Mouse (Mus musculus): ENCODE data around the gene Serp1. TPM values are rescaled to one million over a fixed set of nuclear protein-coding genes. Genes with fewer than 3 reads are reported as not detected.

The Serp1 gene
- polyA plus RNA-seq, 1 experiment from 2014 or later: 122 TPM

GRCm38 (mm10) chr3:58519536-58519935 lies 6.2 kb downstream of the Serp1 start:
- 83% methylated on average over 3 of the region's 3 CpGs for WGBS
- Histone ChIP-seq H3K27ac (no peak overlapping the region), H3K4me3 (no peak overlapping the region), H3K36me3 (peaks cover 41% of the 10 kb centered on the region), H3K9me3 (no peaks in the 10 kb centered on the region), H3K27me3 (ENCODE audit: insufficient read depth, poor library complexity, severe bottlenecking) (no peaks in the 10 kb centered on the region), H3K4me1 (replicated peaks) (peaks cover 10% of the 10 kb centered on the region)
- DNase-seq (ENCODE audit: low spot score): no peak

- H3K27ac ChIP-seq: no peak overlapping the region
- H3K9me3 ChIP-seq: no peaks in the 10 kb centered on the region
- H3K27me3 ChIP-seq (ENCODE audit: insufficient read depth, poor library complexity, severe bottlenecking): no peaks in the 10 kb centered on the region
- DNase-seq (ENCODE audit: low spot score): no peak
- 94% methylated on average over 2 of the region's 2 CpGs for WGBS
- H3K4me3 ChIP-seq: no peak overlapping the region
- peaks cover 40% of the 10 kb centered on the region for H3K36me3 ChIP-seq
- peaks cover 5% of the 10 kb centered on the region; the same call in 1 of the 2 replicates for H3K4me1 ChIP-seq (replicated peaks)
Measured at GRCm38 (mm10) chr3:58518962-58519361, 6.7 kb downstream of the Serp1 start.

GRCm38 (mm10) chr3:58517800-58518199 lies 7.9 kb downstream of the Serp1 start:
- DNase-seq (ENCODE audit: low spot score): no peak
- WGBS: 85% methylated on average over 5 of the region's 5 CpGs
- H3K27ac ChIP-seq: no peak overlapping the region
- no peaks in the 10 kb centered on the region for H3K27me3 ChIP-seq (ENCODE audit: insufficient read depth, poor library complexity, severe bottlenecking)
- H3K9me3 ChIP-seq: no peaks in the 10 kb centered on the region
- no peaks in the 10 kb centered on the region for H3K4me1 ChIP-seq (replicated peaks)
- H3K4me3 ChIP-seq: no peak overlapping the region
- peaks cover 29% of the 10 kb centered on the region for H3K36me3 ChIP-seq

GRCm38 (mm10) chr3:58517258-58517657 lies 8.4 kb downstream of the Serp1 start:
- Histone ChIP-seq H3K27me3 (ENCODE audit: insufficient read depth, poor library complexity, severe bottlenecking) (no peaks in the 10 kb centered on the region), H3K4me3 (no peak overlapping the region), H3K36me3 (peaks cover 23% of the 10 kb centered on the region), H3K9me3 (no peaks in the 10 kb centered on the region), H3K27ac (no peak overlapping the region), H3K4me1 (replicated peaks) (no peaks in the 10 kb centered on the region)
- DNase-seq (ENCODE audit: low spot score): no peak
- WGBS: 66% methylated on average over 5 of the region's 5 CpGs

GRCm38 (mm10) chr3:58516602-58516976 lies 9.1 kb downstream of the Serp1 start:
- no peaks in the 10 kb centered on the region for H3K9me3 ChIP-seq
- no peaks in the 10 kb centered on the region for H3K27me3 ChIP-seq (ENCODE audit: insufficient read depth, poor library complexity, severe bottlenecking)
- no peak for DNase-seq (ENCODE audit: low spot score)
- WGBS: 81% methylated on average over 7 of the region's 7 CpGs
- no peaks in the 10 kb centered on the region for H3K4me1 ChIP-seq (replicated peaks)
- H3K27ac ChIP-seq: no peak overlapping the region
- H3K4me3 ChIP-seq: no peak overlapping the region
- H3K36me3 ChIP-seq: peaks cover 17% of the 10 kb centered on the region

- Histone ChIP-seq H3K4me3 (no peak overlapping the region), H3K9me3 (no peaks in the 10 kb centered on the region), H3K36me3 (peaks cover 11% of the 10 kb centered on the region), H3K27me3 (ENCODE audit: insufficient read depth, poor library complexity, severe bottlenecking) (no peaks in the 10 kb centered on the region), H3K4me1 (replicated peaks) (no peaks in the 10 kb centered on the region), H3K27ac (no peak overlapping the region)
- 85% methylated on average over 1 of the region's 1 CpGs for WGBS
- no peak for DNase-seq (ENCODE audit: low spot score)
Measured at GRCm38 (mm10) chr3:58515947-58516601, 9.6 kb downstream of the Serp1 start.

- H3K4me3 ChIP-seq: no peak overlapping the region
- H3K36me3 ChIP-seq: no peaks in the 10 kb centered on the region
- no peaks in the 10 kb centered on the region for H3K4me1 ChIP-seq (replicated peaks)
- no peak overlapping the region for H3K27ac ChIP-seq
- H3K9me3 ChIP-seq: no peaks in the 10 kb centered on the region
- H3K27me3 ChIP-seq (ENCODE audit: insufficient read depth, poor library complexity, severe bottlenecking): no peaks in the 10 kb centered on the region
- WGBS: 87% methylated on average over 4 of the region's 4 CpGs
- no peak for DNase-seq (ENCODE audit: low spot score)
Measured at GRCm38 (mm10) chr3:58513483-58513882, 12.2 kb downstream of the Serp1 start.

- Histone ChIP-seq H3K4me1 (replicated peaks) (no peaks in the 10 kb centered on the region), H3K27me3 (ENCODE audit: insufficient read depth, poor library complexity, severe bottlenecking) (no peaks in the 10 kb centered on the region), H3K4me3 (no peak overlapping the region), H3K36me3 (no peaks in the 10 kb centered on the region), H3K27ac (no peak overlapping the region), H3K9me3 (no peaks in the 10 kb centered on the region)
- no peak for DNase-seq (ENCODE audit: low spot score)
- WGBS: 87% methylated on average over 3 of the region's 3 CpGs
Measured at GRCm38 (mm10) chr3:58512740-58513139, 13.0 kb downstream of the Serp1 start.

GRCm38 (mm10) chr3:58511581-58511980 lies 14.1 kb downstream of the Serp1 start:
- no peaks in the 10 kb centered on the region for H3K36me3 ChIP-seq
- no peak for DNase-seq (ENCODE audit: low spot score)
- H3K9me3 ChIP-seq: no peaks in the 10 kb centered on the region

GRCm38 (mm10) chr3:58508020-58508750 lies 17.5 kb downstream of the Serp1 start:
- no peak for DNase-seq (ENCODE audit: low spot score)
- no peaks in the 10 kb centered on the region for H3K9me3 ChIP-seq
- H3K27me3 ChIP-seq (ENCODE audit: insufficient read depth, poor library complexity, severe bottlenecking): no peaks in the 10 kb centered on the region
- H3K27ac ChIP-seq: no peak overlapping the region
- H3K36me3 ChIP-seq: no peaks in the 10 kb centered on the region
- H3K4me3 ChIP-seq: no peak overlapping the region
- WGBS: 88% methylated on average over 7 of the region's 7 CpGs
- H3K4me1 ChIP-seq (replicated peaks): no peaks in the 10 kb centered on the region

More at GRCm38 (mm10) chr3:58511581-58511980, 14.1 kb downstream of the Serp1 start:
- H3K4me3 ChIP-seq: no peak overlapping the region
- no peak overlapping the region for H3K27ac ChIP-seq
- H3K27me3 ChIP-seq (ENCODE audit: insufficient read depth, poor library complexity, severe bottlenecking): no peaks in the 10 kb centered on the region
- no peaks in the 10 kb centered on the region for H3K4me1 ChIP-seq (replicated peaks)

- Histone ChIP-seq H3K36me3 (no peaks in the 10 kb centered on the region), H3K4me1 (replicated peaks) (no peaks in the 10 kb centered on the region), H3K9me3 (no peaks in the 10 kb centered on the region), H3K27ac (no peak overlapping the region), H3K4me3 (no peak overlapping the region), H3K27me3 (ENCODE audit: insufficient read depth, poor library complexity, severe bottlenecking) (no peaks in the 10 kb centered on the region)
- DNase-seq (ENCODE audit: low spot score): no peak
Measured at GRCm38 (mm10) chr3:58504676-58505075, 21.0 kb downstream of the Serp1 start.

- H3K4me1 ChIP-seq (replicated peaks): no peaks in the 10 kb centered on the region
- H3K27me3 ChIP-seq (ENCODE audit: insufficient read depth, poor library complexity, severe bottlenecking): no peaks in the 10 kb centered on the region
- H3K4me3 ChIP-seq: no peak overlapping the region
- no peaks in the 10 kb centered on the region for H3K9me3 ChIP-seq
- 59% methylated on average over 3 of the region's 3 CpGs for WGBS
- no peak for DNase-seq (ENCODE audit: low spot score)
- no peaks in the 10 kb centered on the region for H3K36me3 ChIP-seq
- H3K27ac ChIP-seq: no peak overlapping the region
Measured at GRCm38 (mm10) chr3:58503720-58504333, 21.9 kb downstream of the Serp1 start.

- H3K36me3 ChIP-seq: no peaks in the 10 kb centered on the region
- 78% methylated on average over 2 of the region's 2 CpGs for WGBS
Measured at GRCm38 (mm10) chr3:58501961-58502360, 23.7 kb downstream of the Serp1 start.

More at GRCm38 (mm10) chr3:58501961-58502360, 23.7 kb downstream of the Serp1 start:
- Histone ChIP-seq H3K4me1 (replicated peaks) (no peaks in the 10 kb centered on the region), H3K27me3 (ENCODE audit: insufficient read depth, poor library complexity, severe bottlenecking) (no peaks in the 10 kb centered on the region), H3K27ac (no peak overlapping the region), H3K9me3 (no peaks in the 10 kb centered on the region), H3K4me3 (no peak overlapping the region)
- no peak for DNase-seq (ENCODE audit: low spot score)

All from hindbrain, embryonic 10.5 days (tissue).